Mouse (Mus musculus): ENCODE data around the gene Sub1.

- TF ChIP-seq CTCF (conservative IDR thresholded peaks at IDR 0.05 in 1 of 2, IDR thresholded peaks at IDR 0.05 in 1 of 2; ENCODE audit: low read depth in 2 of 2, low read length in 2 of 2), result no peak; a peak in 1 of 4 replicates
- no peak for TF ChIP-seq POLR2A (IDR thresholded peaks at IDR 0.05; ENCODE audit: low read depth, low read length)
- no peak for TF ChIP-seq ZC3H11A (IDR thresholded peaks at IDR 0.05; ENCODE audit: low read depth, low read length)
- no peak for TF ChIP-seq MAFK (IDR thresholded peaks at IDR 0.05; ENCODE audit: insufficient replicate concordance, low read length)
- TF ChIP-seq MEF2A (IDR thresholded peaks at IDR 0.05; ENCODE audit: borderline replicate concordance, low read depth, low read length), result no peak
- no peak for TF ChIP-seq POLR2AphosphoS2 (IDR thresholded peaks at IDR 0.05; ENCODE audit: low read depth, low read length)
- TF ChIP-seq TBP (conservative IDR thresholded peaks at IDR 0.05; ENCODE audit: low read depth, low read length), result no peak
- no peak for TF ChIP-seq GABPA (IDR thresholded peaks at IDR 0.05; ENCODE audit: insufficient replicate concordance, low read depth, low read length)
- TF ChIP-seq ZKSCAN1 (IDR thresholded peaks at IDR 0.05; ENCODE audit: borderline replicate concordance, low read depth, low read length), result no peak
- TF ChIP-seq RAD21 (IDR thresholded peaks at IDR 0.05; ENCODE audit: low read depth, low read length), result no peak
Measured at GRCm38 (mm10) chr15:12007421-12007820, 10.6 kb upstream of the Sub1 start.
